Comparison of ENCODE assay signal across 8 mouse cellular contexts in genomic region chr2:93418396-93418795, GRCm38 (mm10). TPM values are rescaled to one million over a fixed set of nuclear protein-coding genes. Genes with fewer than 3 reads are reported as not detected.
DNase-seq lines count a peak whose midpoint lies in the region; ATAC-seq lines count a peak whose summit lies in the region.

No protein-coding gene starts in this region.

- H3K4me1 ChIP-seq in heart, embryonic 11.5 days (ENCODE audit: control insufficient read depth, insufficient read depth, low read length) = 0 out of 2 replicates have a peak, but pooled peaks cover 2% of the 10 kb centered on the region
- H3K4me1 ChIP-seq in intestine, embryonic 15.5 days (replicated peaks) = no peaks in the 10 kb centered on the region
- no peaks in the 10 kb centered on the region for H3K4me1 ChIP-seq in midbrain, embryonic 13.5 days (replicated peaks)

- no peaks in the 10 kb centered on the region for H3K9me3 ChIP-seq in heart, embryonic 11.5 days (replicated peaks; ENCODE audit: control insufficient read depth, low read length)
- H3K9me3 ChIP-seq in intestine, embryonic 15.5 days = no peaks in the 10 kb centered on the region
- no peaks in the 10 kb centered on the region for H3K9me3 ChIP-seq in midbrain, embryonic 13.5 days

- peaks cover 9% of the 10 kb centered on the region; the same call in 1 of the 2 replicates for H3K27me3 ChIP-seq in heart, embryonic 11.5 days (ENCODE audit: control insufficient read depth, insufficient read depth, low read length)
- no peaks in the 10 kb centered on the region for H3K27me3 ChIP-seq in intestine, embryonic 15.5 days (replicated peaks)
- H3K27me3 ChIP-seq in midbrain, embryonic 13.5 days = peaks cover 17% of the 10 kb centered on the region; the same call in 1 of the 2 replicates

- no peak for ATAC-seq in heart, embryonic 11.5 days (replicated peaks; ENCODE audit: insufficient number of reproducible peaks, low FRiP score, low TSS enrichment)
- peak; percentile 61 for ATAC-seq in intestine, embryonic 15.5 days
- peak; percentile 61 for ATAC-seq in midbrain, embryonic 13.5 days

- WGBS in heart, embryonic 11.5 days (ENCODE audit: insufficient replicate concordance) = 7% methylated on average over 8 of the region's 8 CpGs
- 8% methylated on average over 8 of the region's 8 CpGs for WGBS in intestine, embryonic 15.5 days
- WGBS in midbrain, embryonic 13.5 days = 8% methylated on average over 8 of the region's 8 CpGs

- no peaks in the 10 kb centered on the region for H3K36me3 ChIP-seq in heart, embryonic 11.5 days (ENCODE audit: control insufficient read depth, insufficient read depth, low read length)
- H3K36me3 ChIP-seq in intestine, embryonic 15.5 days = no peaks in the 10 kb centered on the region
- H3K36me3 ChIP-seq in midbrain, embryonic 13.5 days = no peaks in the 10 kb centered on the region

- no peak overlapping the region for H3K4me3 ChIP-seq in heart, embryonic 11.5 days (ENCODE audit: low read depth, low read length)
- no peak overlapping the region for H3K4me3 ChIP-seq in intestine, embryonic 15.5 days (replicated peaks)
- no peak overlapping the region for H3K4me3 ChIP-seq in midbrain, embryonic 13.5 days (replicated peaks)

- H3K27ac ChIP-seq in heart, embryonic 11.5 days (ENCODE audit: low read depth, low read length) = no peak overlapping the region
- H3K27ac ChIP-seq in intestine, embryonic 15.5 days = no peak overlapping the region
- H3K27ac ChIP-seq in midbrain, embryonic 13.5 days = no peak overlapping the region

- no peak overlapping the region for H3K9ac ChIP-seq in heart, embryonic 11.5 days (ENCODE audit: low read depth, low read length)
- no peak overlapping the region for H3K9ac ChIP-seq in intestine, embryonic 15.5 days
- H3K9ac ChIP-seq in midbrain, embryonic 13.5 days (replicated peaks) = 0 out of 2 replicates have a peak overlapping the region, but pooled peaks have one; percentile 3

- intact Hi-C loops in left cerebral cortex, postnatal 36 days (cut with DNase I) = loop anchor here (1.0 to 5.0 kb wide), 3 partner anchors 86 to 351 kb away; partner anchors contain the start of gene Tspan18

- H3K4me2 ChIP-seq in heart, embryonic 11.5 days = no peak overlapping the region
- no peak overlapping the region for H3K4me2 ChIP-seq in intestine, embryonic 15.5 days (replicated peaks)
- no peak overlapping the region for H3K4me2 ChIP-seq in midbrain, embryonic 13.5 days (replicated peaks)

- peak; percentile 95 for DNase-seq in heart, adult 11 months
- DNase-seq in embryo, embryonic 10 days (ENCODE audit: low spot score) = peak; percentile 87
- peak; percentile 82 for DNase-seq in gastrocnemius, postnatal 10 days
- DNase-seq in left cerebral cortex, postnatal 36 days (ENCODE audit: low spot score in 2 of 2) = peak; percentile 71 to 78
- DNase-seq in spleen, adult 12 weeks (ENCODE audit: low spot score) = peak; percentile 55

RNA-seq across cellular contexts. Expression of gene Cd82, which starts 44.5 kb away (rescaled TPM):
- 10.6 and 14.3 TPM in 2 replicates for polyA plus RNA-seq in heart, embryonic 11.5 days (2014; fragmentation: Nextera tagmentation; extraction: Ambion mirVana)
- total RNA-seq in gastrocnemius, postnatal 10 days (2021) = 10 to 100 TPM; 36.7 to 43.8 TPM
- 106 and 127 TPM in 2 replicates for polyA plus RNA-seq in intestine, embryonic 15.5 days (2015; fragmentation: Nextera tagmentation; extraction: Ambion mirVana)
- 10 to 100 TPM; 16.7 to 19.4 TPM for total RNA-seq in left cerebral cortex, postnatal 36 days (2021)
- 12.6 and 16.2 TPM in 2 replicates for polyA plus RNA-seq in midbrain, embryonic 13.5 days (2015; fragmentation: Nextera tagmentation; extraction: Ambion mirVana)
